Mouse (Mus musculus) hindbrain, embryonic 12.5 days (tissue): ENCODE data around the gene Sez6l2. TPM values are rescaled to one million over a fixed set of nuclear protein-coding genes. Genes with fewer than 3 reads are reported as not detected.
"Not testable (repeated sequence)": the region's sequence is repeated elsewhere in the genome, so short reads cannot be mapped to it uniquely, and the experiment has no call there.

ENCODE experiments used
- ATAC-seq: fragments of 200-750 bp; cut with Nextera tagmentation; 2 replicates; pipeline ENCODE4 v1.8.0; 2017; ENCODE audit warnings: moderate TSS enrichment; ENCODE audit not compliant: low FRiP score
- H3K27ac ChIP-seq: fragments of 300-500 bp; sonication (generic); 2 replicates; pipeline ENCODE4 v1.5.1; 2016; ENCODE audit warnings: mild to moderate bottlenecking
- H3K27me3 ChIP-seq: fragments of 300-500 bp; sonication (generic); 2 replicates; pipeline ENCODE4 v1.6.1; 2016; ENCODE audit warnings: mild to moderate bottlenecking
- H3K36me3 ChIP-seq: fragments of 300-500 bp; sonication (generic); 2 replicates; pipeline ENCODE4 v1.6.1; 2016; ENCODE audit warnings: mild to moderate bottlenecking
- H3K4me1 ChIP-seq: fragments of 300-500 bp; sonication (generic); 2 replicates; pipeline ENCODE4 v1.6.1; 2016
- H3K4me2 ChIP-seq: fragments of 300-500 bp; sonication (generic); replicated peaks from 2 replicates; pipeline ENCODE4 v1.6.1; 2016; ENCODE audit warnings: mild to moderate bottlenecking
- H3K4me3 ChIP-seq: fragments of 300-500 bp; sonication (generic); 2 replicates; pipeline ENCODE4 v1.5.1; 2016; ENCODE audit warnings: mild to moderate bottlenecking
- H3K9ac ChIP-seq: fragments of 300-500 bp; sonication (generic); 2 replicates; pipeline ENCODE4 v1.6.1; 2016; ENCODE audit warnings: mild to moderate bottlenecking, moderate library complexity
- H3K9me3 ChIP-seq: fragments of 300-500 bp; sonication (generic); replicated peaks from 2 replicates; pipeline ENCODE4 v1.6.1; 2016; ENCODE audit warnings: mild to moderate bottlenecking
- WGBS: fragments of 180-500 bp; shearing (Covaris S2); methylation state at CpG from one replicate; pipeline ENCODE4 v1.1.7; 2016; 5-methylcytosine and 5-hydroxymethylcytosine counted together
- polyA plus RNA-seq: library from polyadenylated mRNA; unstranded; fragments of >200 nt; fragmentation: Nextera tagmentation; extraction: Ambion mirVana; gene quantifications from 2 replicates; pipeline ENCODE4 v1.2.1, GENCODE M21; 2016

Gene Sez6l2
- polyA plus RNA-seq: 13.3 and 18.2 TPM in 2 replicates

DNA sequence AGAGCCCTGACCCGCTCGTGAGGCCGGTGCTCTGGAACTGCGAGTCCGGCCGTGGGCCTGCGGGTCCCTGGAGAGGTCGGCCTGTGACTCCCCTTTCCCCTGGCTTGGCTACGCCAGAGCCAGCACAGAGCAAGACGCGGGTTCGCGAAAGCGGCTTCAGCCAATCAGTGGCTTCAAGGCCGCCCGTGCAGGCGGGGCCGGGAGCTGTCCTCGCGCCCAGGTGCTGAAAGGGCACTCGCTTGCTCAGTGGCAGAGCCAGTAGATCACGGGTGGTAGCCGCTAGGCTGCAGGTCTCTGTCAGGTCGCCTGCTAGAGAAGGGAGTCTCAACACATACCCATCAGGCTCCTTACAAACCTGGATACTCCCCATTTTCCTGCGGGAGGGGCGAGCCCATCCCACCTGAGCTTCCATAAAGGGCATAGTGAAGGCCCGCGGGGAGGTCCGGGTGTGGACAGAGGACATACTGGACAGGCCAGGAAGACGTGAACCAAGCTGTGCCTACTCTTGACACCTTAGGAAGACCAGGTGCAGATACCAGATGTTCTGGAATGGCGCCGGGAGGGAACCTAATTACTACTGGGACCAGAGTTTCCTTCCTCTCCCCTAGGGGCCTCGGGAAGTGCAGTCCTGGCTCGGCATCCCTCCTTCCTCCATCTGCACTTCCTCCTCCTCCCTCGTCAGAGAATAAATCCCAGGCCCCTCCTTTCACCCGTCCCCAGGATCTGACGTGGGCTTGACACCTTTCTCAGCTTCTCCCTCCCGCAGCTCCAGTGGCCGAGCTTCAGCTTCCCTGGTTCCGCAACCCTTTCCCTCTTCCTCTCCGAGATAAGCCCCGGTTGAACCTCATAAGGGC, at the start of gene Sez6l2:
Gene Sez6l2 (plus strand): TSS at position 771 of the 854 bp plus-strand sequence.
- ATAC-seq: peak; percentile 91
- peak within 1 kb of the TSS; percentile 97 for H3K4me2 ChIP-seq
- H3K27me3 ChIP-seq: peaks cover 41% of the 10 kb centered on the region
- H3K9ac ChIP-seq: peak within 1 kb of the TSS; percentile 64
- peak within 1 kb of the TSS; percentile 87 for H3K27ac ChIP-seq
- H3K9me3 ChIP-seq: no peaks in the 10 kb centered on the region
- under 1% methylated on average over 42 of the region's 42 CpGs for WGBS
- peaks cover 41% of the 10 kb centered on the region for H3K4me1 ChIP-seq
- H3K4me3 ChIP-seq: peak within 1 kb of the TSS; percentile 47
- H3K36me3 ChIP-seq: peaks cover 13% of the 10 kb centered on the region

DNA sequence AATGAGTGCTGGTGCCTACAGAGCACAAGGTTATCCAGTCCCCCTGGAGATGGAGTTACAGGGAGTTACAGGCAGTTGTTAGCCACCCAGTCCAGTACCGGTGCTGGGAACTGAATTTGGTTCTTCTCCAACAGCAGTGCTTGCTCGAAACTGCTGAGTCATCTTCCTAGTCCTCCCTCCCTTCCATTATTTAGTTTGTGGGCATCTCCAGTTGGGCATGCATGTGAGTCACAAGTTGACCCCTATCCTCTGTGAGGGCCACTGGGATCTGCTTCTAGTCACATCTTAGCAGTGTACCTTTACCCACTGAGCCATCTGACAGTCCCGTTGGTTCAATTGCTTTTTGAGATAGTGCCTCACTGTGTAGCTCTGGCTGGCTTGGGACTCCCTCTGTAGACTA, 44.8 kb upstream of the Sez6l2 start:
- H3K9me3 ChIP-seq: no peaks in the 10 kb centered on the region
- H3K4me3 ChIP-seq: no peak overlapping the region
- H3K36me3 ChIP-seq: no peaks in the 10 kb centered on the region
- H3K4me1 ChIP-seq: no peaks in the 10 kb centered on the region
- H3K9ac ChIP-seq: no peak overlapping the region
- H3K27me3 ChIP-seq: no peaks in the 10 kb centered on the region
- H3K4me2 ChIP-seq: no peak overlapping the region
- WGBS: 83% methylated on average over 3 of the region's 3 CpGs
- no peak overlapping the region for H3K27ac ChIP-seq
- no peak for ATAC-seq

DNA sequence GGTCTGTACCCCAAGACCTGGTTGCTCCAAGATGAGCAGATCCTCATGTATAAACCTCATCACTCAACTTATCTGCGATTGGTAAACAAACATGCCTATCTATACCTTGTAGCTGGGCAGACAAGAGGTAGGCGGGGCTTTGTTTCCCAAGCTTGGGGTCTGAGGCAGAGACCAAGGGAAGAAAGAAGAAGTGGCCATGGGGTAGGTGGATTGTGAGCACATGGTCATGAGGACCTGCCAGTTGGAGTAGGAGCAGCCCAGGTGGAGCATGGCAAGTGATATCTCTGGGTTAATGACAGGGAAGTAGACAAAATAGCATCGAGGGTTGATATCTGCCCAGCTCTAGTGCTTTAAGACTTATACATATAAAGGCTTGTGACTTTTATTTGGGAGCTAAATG, 35.5 kb upstream of the Sez6l2 start:
- WGBS: 92% methylated on average over 3 of the region's 3 CpGs
- Histone ChIP-seq H3K9me3 (no peaks in the 10 kb centered on the region), H3K27ac (no peak overlapping the region), H3K4me3 (no peak overlapping the region), H3K27me3 (no peaks in the 10 kb centered on the region), H3K36me3 (no peaks in the 10 kb centered on the region), H3K4me2 (no peak overlapping the region), H3K4me1 (no peaks in the 10 kb centered on the region), H3K9ac (no peak overlapping the region)
- ATAC-seq: no peak

DNA sequence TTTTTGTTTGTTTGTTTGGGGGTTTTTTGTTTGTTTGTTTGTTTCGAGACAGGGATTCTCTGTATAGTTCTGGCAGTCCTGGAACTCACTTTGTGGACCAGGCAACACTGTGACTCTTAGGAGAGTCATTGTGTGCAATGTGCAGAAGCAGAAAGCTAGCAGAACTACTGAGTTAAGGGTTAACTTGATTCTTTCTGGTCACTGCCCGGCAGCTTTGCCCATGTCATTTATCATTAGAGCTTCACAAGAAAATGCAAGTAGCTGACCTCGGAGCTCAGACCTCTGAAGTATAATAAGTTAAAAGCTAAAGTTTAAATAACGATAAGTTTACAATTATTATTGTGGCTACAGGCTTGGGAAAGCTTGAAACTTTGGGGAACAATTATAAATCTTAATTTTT, 32.0 kb upstream of the Sez6l2 start:
- not testable (repeated sequence) for H3K9me3 ChIP-seq, H3K36me3 ChIP-seq, H3K9ac ChIP-seq, H3K4me3 ChIP-seq, H3K4me2 ChIP-seq, H3K27ac ChIP-seq, ATAC-seq, H3K27me3 ChIP-seq
- WGBS: 35% methylated on average over 4 of the region's 4 CpGs
- peaks cover 17% of the 10 kb centered on the region for H3K4me1 ChIP-seq

DNA sequence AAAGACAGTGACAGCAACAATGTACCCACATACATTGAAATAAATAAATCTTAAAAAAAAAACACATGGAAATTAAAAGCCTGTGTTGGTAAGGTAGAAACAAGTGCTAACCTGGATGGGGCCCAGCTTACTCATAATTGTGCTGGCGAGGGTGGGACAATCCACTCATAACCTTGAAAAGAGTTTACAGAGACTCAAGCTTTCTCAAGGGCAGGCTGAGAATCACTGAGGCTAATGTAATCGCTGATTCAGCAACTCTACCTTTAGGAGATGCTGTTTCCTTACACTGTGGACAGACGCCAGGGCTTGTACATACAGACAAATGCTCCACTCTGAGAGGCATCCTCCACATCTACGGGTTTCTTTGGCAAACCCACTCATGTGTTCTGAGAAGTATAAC, 30.4 kb upstream of the Sez6l2 start:
- H3K27ac ChIP-seq: no peak overlapping the region

DNA sequence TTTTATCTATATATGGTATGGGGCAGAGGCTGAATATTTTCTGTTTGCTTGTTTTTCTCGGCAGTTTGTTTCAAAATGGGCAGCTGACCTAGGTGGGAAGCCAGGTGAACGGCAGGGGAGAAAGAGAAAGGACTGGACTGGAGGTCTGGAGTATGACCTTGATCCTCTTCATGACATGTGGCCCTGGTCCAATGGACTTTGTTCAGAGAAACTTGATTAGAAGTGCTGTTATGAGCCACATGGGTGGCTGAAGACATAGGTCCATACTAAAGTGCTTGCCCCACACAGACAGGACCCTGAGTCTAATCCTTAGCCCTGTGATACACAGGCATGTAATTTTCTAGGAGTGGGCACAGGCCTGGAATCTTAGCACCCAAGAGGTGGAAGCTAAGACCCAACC, 28.8 kb upstream of the Sez6l2 start:
- H3K36me3 ChIP-seq: no peaks in the 10 kb centered on the region
- H3K4me2 ChIP-seq: 0 out of 2 replicates have a peak overlapping the region, but pooled peaks have one; percentile 27
- 71% methylated on average over 2 of the region's 2 CpGs for WGBS
- ATAC-seq: no peak
- H3K27me3 ChIP-seq: no peaks in the 10 kb centered on the region
- H3K9ac ChIP-seq: no peak overlapping the region
- H3K9me3 ChIP-seq: no peaks in the 10 kb centered on the region
- peaks cover 20% of the 10 kb centered on the region for H3K4me1 ChIP-seq
- no peak overlapping the region for H3K4me3 ChIP-seq
- H3K27ac ChIP-seq: peak overlapping the region; percentile 74; the same call in 1 of the 2 replicates

More for the DNA sequence above, 30.4 kb upstream of the Sez6l2 start:
- ATAC-seq: no peak
- Histone ChIP-seq H3K4me3 (no peak overlapping the region), H3K4me1 (peaks cover 20% of the 10 kb centered on the region), H3K36me3 (no peaks in the 10 kb centered on the region), H3K27me3 (no peaks in the 10 kb centered on the region), H3K9me3 (no peaks in the 10 kb centered on the region), H3K9ac (no peak overlapping the region), H3K4me2 (no peak overlapping the region)
- WGBS: 74% methylated on average over 4 of the region's 4 CpGs

DNA sequence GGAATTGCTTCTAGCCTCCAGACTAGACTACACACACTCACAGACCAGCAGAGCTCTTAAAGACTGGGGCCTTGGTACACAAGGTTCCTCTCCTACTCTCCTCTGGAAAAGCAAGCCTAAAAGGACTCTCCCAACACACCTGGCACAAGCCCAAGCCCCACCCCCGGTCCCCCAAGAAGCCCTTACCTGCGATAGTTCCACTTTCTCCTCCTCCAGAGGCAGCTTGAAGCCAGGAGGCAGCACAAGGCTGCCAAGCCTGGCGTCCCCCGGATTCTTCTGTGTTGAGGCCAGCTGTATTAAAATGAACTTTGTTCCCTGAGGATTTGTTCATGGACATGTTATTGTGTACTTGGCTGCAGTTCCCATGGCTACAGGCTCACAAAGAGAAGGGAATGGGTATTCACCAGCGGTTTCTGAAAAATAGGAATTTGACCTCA, 27.7 kb upstream of the Sez6l2 start, which contains the start of gene Tmem219:
Gene Tmem219 (minus strand): TSS at position 294 of the 437 bp plus-strand sequence.
- Histone ChIP-seq H3K9me3 (no peaks in the 10 kb centered on the region), H3K27me3 (no peaks in the 10 kb centered on the region), H3K36me3 (no peaks in the 10 kb centered on the region), H3K27ac (peak within 1 kb of the TSS; percentile 74), H3K9ac (0 out of 2 replicates have a peak within 1 kb of the TSS, but pooled peaks have one; percentile 15), H3K4me2 (peak within 1 kb of the TSS; percentile 27), H3K4me1 (peaks cover 20% of the 10 kb centered on the region), H3K4me3 (0 out of 2 replicates have a peak within 1 kb of the TSS, but pooled peaks have one; percentile 3)
- 26% methylated on average over 5 of the region's 5 CpGs for WGBS
- peak; percentile 85 for ATAC-seq

DNA sequence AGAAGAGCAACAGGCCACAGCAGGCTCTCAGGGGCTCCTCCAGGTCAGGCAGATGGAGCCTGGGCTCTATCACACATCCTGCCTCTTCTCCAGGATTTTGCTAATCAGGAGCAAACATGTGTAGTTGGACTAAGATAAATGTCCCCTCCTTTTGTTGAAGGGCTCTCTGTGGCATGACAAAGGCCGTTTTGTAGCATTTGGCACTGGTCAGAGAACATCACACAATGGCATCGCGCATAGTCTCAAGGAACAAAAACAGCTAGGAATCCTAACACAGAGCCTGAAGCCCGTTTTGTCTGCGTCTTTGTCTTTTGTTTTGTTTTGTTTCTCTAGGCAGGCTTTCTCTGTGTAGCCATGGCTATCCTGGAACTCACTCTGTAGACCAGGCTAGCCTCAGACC, 26.4 kb upstream of the Sez6l2 start:
- Histone ChIP-seq H3K27ac (no peak overlapping the region), H3K9me3 (no peaks in the 10 kb centered on the region), H3K36me3 (no peaks in the 10 kb centered on the region), H3K27me3 (no peaks in the 10 kb centered on the region), H3K4me3 (no peak overlapping the region), H3K4me2 (no peak overlapping the region), H3K9ac (no peak overlapping the region), H3K4me1 (peaks cover 20% of the 10 kb centered on the region)
- ATAC-seq: no peak
- 31% methylated on average over 5 of the region's 5 CpGs for WGBS

DNA sequence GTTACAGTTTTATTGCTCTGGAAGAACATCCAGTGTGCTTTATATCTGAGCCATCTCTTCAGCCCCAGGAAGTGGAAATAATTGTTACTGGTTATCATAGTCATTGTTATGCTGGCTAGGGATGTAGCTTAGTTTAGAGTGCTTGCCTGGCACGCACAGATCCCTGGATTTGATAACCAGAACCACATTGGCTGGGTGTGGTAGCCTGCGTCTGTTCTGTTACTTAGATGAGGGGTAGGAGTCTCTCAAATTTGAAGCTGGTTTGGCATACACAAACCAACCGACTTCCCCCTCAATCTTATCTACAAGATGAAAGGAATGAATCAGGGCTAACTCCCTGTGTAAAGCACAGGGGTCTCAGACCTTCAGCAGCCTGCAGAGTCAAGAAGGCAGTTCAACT, 24.1 kb upstream of the Sez6l2 start:
- 0 out of 2 replicates have a peak, but pooled peaks cover 3% of the 10 kb centered on the region for H3K36me3 ChIP-seq
- no peak for ATAC-seq

DNA sequence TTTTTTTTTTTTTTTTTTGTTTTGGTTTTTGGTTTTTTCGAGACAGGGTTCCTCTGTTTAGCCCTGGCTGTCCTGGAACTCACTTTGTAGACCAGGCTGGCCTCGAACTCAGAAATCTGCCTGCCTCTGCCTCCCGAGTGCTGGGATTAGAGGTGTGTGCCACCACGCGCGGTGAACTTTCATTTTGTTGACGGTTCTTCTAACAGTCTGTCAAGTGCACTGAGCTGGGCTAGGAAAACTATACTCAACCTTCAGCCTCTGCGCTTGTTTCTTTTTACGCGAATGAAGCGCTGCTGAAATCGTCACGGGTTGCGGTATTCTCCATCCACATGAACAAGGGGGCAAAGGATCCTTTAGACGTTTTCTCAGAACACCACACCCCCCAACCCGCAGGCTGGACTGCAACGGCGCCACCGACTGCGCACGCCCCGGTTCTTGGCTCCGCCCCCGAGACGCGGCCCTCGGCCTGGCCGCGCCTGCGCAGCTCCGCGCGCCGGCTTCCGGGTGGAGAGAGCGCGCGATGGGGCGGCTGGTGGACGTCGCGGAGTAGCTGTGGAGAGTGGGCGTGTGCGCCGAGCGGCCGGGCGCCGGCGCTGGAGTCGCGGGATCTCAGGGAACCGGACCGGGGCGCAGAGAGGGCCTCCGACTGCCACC, 21.9 kb upstream of the Sez6l2 start, which contains the start of gene Kctd13:
Gene Kctd13 (plus strand): TSS at position 496 of the 654 bp plus-strand sequence.
- peaks cover 8% of the 10 kb centered on the region; the same call in 1 of the 2 replicates for H3K36me3 ChIP-seq
- no peaks in the 10 kb centered on the region for H3K27me3 ChIP-seq
- H3K4me3 ChIP-seq: peak within 1 kb of the TSS; percentile 90
- peaks cover 16% of the 10 kb centered on the region for H3K4me1 ChIP-seq
- peak; percentile 92 for ATAC-seq
- peak within 1 kb of the TSS; percentile 82 for H3K27ac ChIP-seq
- no peaks in the 10 kb centered on the region for H3K9me3 ChIP-seq
- peak within 1 kb of the TSS; percentile 83 for H3K9ac ChIP-seq
- peak within 1 kb of the TSS; percentile 70 for H3K4me2 ChIP-seq
- 4% methylated on average over 54 of the region's 56 CpGs for WGBS

More for the DNA sequence above, 24.1 kb upstream of the Sez6l2 start:
- H3K9me3 ChIP-seq: no peaks in the 10 kb centered on the region
- peaks cover 29% of the 10 kb centered on the region for H3K4me1 ChIP-seq
- H3K4me3 ChIP-seq: no peak overlapping the region
- H3K9ac ChIP-seq: no peak overlapping the region
- WGBS: 51% methylated on average over 3 of the region's 3 CpGs
- no peaks in the 10 kb centered on the region for H3K27me3 ChIP-seq
- no peak overlapping the region for H3K27ac ChIP-seq
- H3K4me2 ChIP-seq: no peak overlapping the region

DNA sequence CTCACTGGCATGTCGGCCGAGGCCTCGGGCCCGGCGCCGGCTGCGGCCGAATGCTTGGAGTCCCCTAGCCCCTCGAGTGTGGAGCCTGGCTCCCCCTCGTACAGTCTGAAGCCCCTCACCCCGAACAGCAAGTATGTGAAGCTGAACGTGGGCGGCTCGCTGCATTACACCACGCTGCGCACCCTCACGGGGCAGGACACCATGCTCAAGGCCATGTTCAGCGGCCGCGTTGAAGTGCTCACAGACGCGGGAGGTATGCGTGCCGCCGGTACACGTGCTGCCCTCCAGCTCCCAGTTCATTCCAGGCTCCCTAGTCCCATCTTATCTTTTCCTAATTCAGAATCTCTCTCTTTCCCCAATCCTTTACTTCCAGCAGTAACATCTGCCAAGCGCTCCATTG, 21.3 kb upstream of the Sez6l2 start:
- ATAC-seq: peak; percentile 74
- H3K27ac ChIP-seq: peak overlapping the region; percentile 82
- peak overlapping the region; percentile 70 for H3K4me2 ChIP-seq
- H3K4me3 ChIP-seq: peak overlapping the region; percentile 90
- H3K9ac ChIP-seq: peak overlapping the region; percentile 83
- no peaks in the 10 kb centered on the region for H3K9me3 ChIP-seq
- H3K27me3 ChIP-seq: no peaks in the 10 kb centered on the region
- peaks cover 8% of the 10 kb centered on the region for H3K36me3 ChIP-seq
- 0% methylated on average over 23 of the region's 27 CpGs for WGBS
- peaks cover 12% of the 10 kb centered on the region for H3K4me1 ChIP-seq

DNA sequence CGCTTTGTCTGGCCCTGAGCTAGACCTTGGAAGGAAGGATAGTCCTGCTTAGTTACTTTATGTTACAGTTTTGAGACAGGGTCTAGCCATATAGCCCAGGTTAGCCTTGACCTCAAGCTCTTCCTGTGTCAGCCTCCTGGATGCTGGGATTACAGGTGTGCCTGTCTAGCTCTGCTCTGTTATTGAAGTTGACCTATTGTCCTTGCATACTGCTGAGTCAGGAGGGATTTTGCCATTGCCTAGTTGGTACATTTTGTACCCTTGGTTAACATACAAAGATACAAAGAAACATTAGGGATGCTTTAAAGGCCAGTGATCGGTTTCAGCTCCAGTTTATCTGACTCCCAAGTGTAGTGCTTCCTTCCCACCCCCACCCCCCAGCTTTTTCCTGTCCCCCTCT, 17.7 kb upstream of the Sez6l2 start:
- Histone ChIP-seq H3K27ac (no peak overlapping the region), H3K9ac (no peak overlapping the region), H3K36me3 (peaks cover 29% of the 10 kb centered on the region), H3K4me2 (no peak overlapping the region), H3K4me1 (peaks cover 12% of the 10 kb centered on the region), H3K27me3 (no peaks in the 10 kb centered on the region), H3K9me3 (no peaks in the 10 kb centered on the region), H3K4me3 (no peak overlapping the region)
- no peak for ATAC-seq
- WGBS: 86% methylated on average over 2 of the region's 2 CpGs
